In genomic region chr13:56554409-56554808, GRCm38 (mm10) we compare ENCODE assay signal across 9 mouse cellular contexts. TPM values are rescaled to one million over a fixed set of nuclear protein-coding genes. Genes with fewer than 3 reads are reported as not detected.
A peak's percentile ranks its signal among the peaks of the same experiment; 100 is the strongest.
DNase-seq lines count a peak whose midpoint lies in the region; ATAC-seq lines count a peak whose summit lies in the region.
"Had no signal": no experiment of that assay in that cellular context is flagged by ENCODE, and none has a peak within 500 bp of the region (broad histone marks: within the 10 kb centered on the region; RNA-seq: fewer than 3 reads in every experiment).

No protein-coding gene starts in this region.

- no peaks in the 10 kb centered on the region for H3K9me3 ChIP-seq in kidney, embryonic 16.5 days (ENCODE audit: low read length)
- no peaks in the 10 kb centered on the region for H3K9me3 ChIP-seq in forebrain, embryonic 13.5 days (replicated peaks)
- H3K9me3 ChIP-seq in neural tube, embryonic 15.5 days (replicated peaks), result no peaks in the 10 kb centered on the region
- H3K9me3 ChIP-seq: embryonic facial prominence, embryonic 13.5 days had no signal

- H3K9ac ChIP-seq in kidney, embryonic 16.5 days (replicated peaks; ENCODE audit: low read length), result no peak overlapping the region
- H3K9ac ChIP-seq in forebrain, embryonic 13.5 days, result no peak overlapping the region
- no peak overlapping the region for H3K9ac ChIP-seq in neural tube, embryonic 15.5 days (replicated peaks)
- H3K9ac ChIP-seq: embryonic facial prominence, embryonic 13.5 days had no signal

- no peak overlapping the region for H3K27ac ChIP-seq in kidney, embryonic 16.5 days (ENCODE audit: low read length)
- H3K27ac ChIP-seq in forebrain, embryonic 13.5 days, result no peak overlapping the region
- H3K27ac ChIP-seq in neural tube, embryonic 15.5 days (replicated peaks), result no peak overlapping the region
- H3K27ac ChIP-seq: embryonic facial prominence, embryonic 13.5 days had no signal

- peaks cover 11% of the 10 kb centered on the region for H3K4me1 ChIP-seq in kidney, embryonic 16.5 days (ENCODE audit: insufficient read depth, low read length)
- H3K4me1 ChIP-seq in forebrain, embryonic 13.5 days, result peaks cover 12% of the 10 kb centered on the region
- H3K4me1 ChIP-seq in neural tube, embryonic 15.5 days, result peaks cover 5% of the 10 kb centered on the region; the same call in 1 of the 2 replicates

- ATAC-seq in kidney, embryonic 16.5 days (ENCODE audit: low FRiP score, low TSS enrichment), result no peak; the same call in 1 of the 2 replicates
- peak; percentile 55 for ATAC-seq in forebrain, embryonic 13.5 days
- ATAC-seq in neural tube, embryonic 15.5 days (ENCODE audit: low FRiP score), result peak; percentile 38; the same call in 1 of the 2 replicates

- 19% methylated on average over 2 of the region's 2 CpGs for WGBS in kidney, embryonic 16.5 days
- 1% methylated on average over 2 of the region's 2 CpGs for WGBS in forebrain, embryonic 13.5 days
- 4% methylated on average over 2 of the region's 2 CpGs for WGBS in neural tube, embryonic 15.5 days

- no peaks in the 10 kb centered on the region for H3K27me3 ChIP-seq in kidney, embryonic 16.5 days (ENCODE audit: insufficient read depth, low read length)
- no peaks in the 10 kb centered on the region for H3K27me3 ChIP-seq in forebrain, embryonic 13.5 days
- no peaks in the 10 kb centered on the region for H3K27me3 ChIP-seq in neural tube, embryonic 15.5 days (replicated peaks)
- H3K27me3 ChIP-seq: embryonic facial prominence, embryonic 13.5 days had no signal

- no peak overlapping the region for H3K4me2 ChIP-seq in kidney, embryonic 16.5 days (replicated peaks; ENCODE audit: low read depth, low read length)
- no peak overlapping the region for H3K4me2 ChIP-seq in forebrain, embryonic 13.5 days
- H3K4me2 ChIP-seq in neural tube, embryonic 15.5 days, result no peak overlapping the region
- H3K4me2 ChIP-seq: embryonic facial prominence, embryonic 13.5 days had no signal

- no peak overlapping the region for H3K4me3 ChIP-seq in kidney, embryonic 16.5 days (ENCODE audit: low read length)
- no peak overlapping the region for H3K4me3 ChIP-seq in forebrain, embryonic 13.5 days
- H3K4me3 ChIP-seq in neural tube, embryonic 15.5 days (replicated peaks), result no peak overlapping the region
- H3K4me3 ChIP-seq: embryonic facial prominence, embryonic 13.5 days had no signal

- DNase-seq in kidney, postnatal 14 days, result peak; percentile 48
- DNase-seq in NIH3T3 (ENCODE audit: low read depth), result peak; percentile 57
- DNase-seq in left cerebral cortex, adult 11 months (ENCODE audit: low spot score), result peak; percentile 38
- no peak for DNase-seq in urinary bladder, postnatal 25 days (ENCODE audit: low spot score)
- no peak for DNase-seq in testis, postnatal 10 days (ENCODE audit: low spot score)

- no peaks in the 10 kb centered on the region for H3K36me3 ChIP-seq in kidney, embryonic 16.5 days (ENCODE audit: insufficient read depth, low read length)
- no peaks in the 10 kb centered on the region for H3K36me3 ChIP-seq in forebrain, embryonic 13.5 days (ENCODE audit: poor library complexity, severe bottlenecking)
- H3K36me3 ChIP-seq in neural tube, embryonic 15.5 days, result no peaks in the 10 kb centered on the region
- H3K36me3 ChIP-seq: embryonic facial prominence, embryonic 13.5 days had no signal

RNA-seq across cellular contexts. Expression of gene Lect2, which starts 6.1 kb away (rescaled TPM):
- 1.1 and 1.2 TPM in 2 replicates for polyA plus RNA-seq in kidney, embryonic 16.5 days (2015; fragmentation: Nextera tagmentation; extraction: Ambion mirVana)
- not detected in 2 replicates for polyA plus RNA-seq in forebrain, embryonic 13.5 days (2015; fragmentation: Nextera tagmentation; extraction: Ambion mirVana)
- 0.37 TPM in 1 of 2 replicates, not detected in the other for polyA plus RNA-seq in neural tube, embryonic 15.5 days (2015; fragmentation: Nextera tagmentation; extraction: Ambion mirVana)
- polyA plus RNA-seq: embryonic facial prominence, embryonic 13.5 days had no signal

RNA-seq across cellular contexts. Expression of gene Fbxl21, which starts 32.1 kb away (rescaled TPM):
- 2.0 and 2.8 TPM in 2 replicates for polyA plus RNA-seq in kidney, embryonic 16.5 days (2015; fragmentation: Nextera tagmentation; extraction: Ambion mirVana)
- 1.8 and 1.9 TPM in 2 replicates for polyA plus RNA-seq in forebrain, embryonic 13.5 days (2015; fragmentation: Nextera tagmentation; extraction: Ambion mirVana)
- 3.0 and 4.4 TPM in 2 replicates for polyA plus RNA-seq in neural tube, embryonic 15.5 days (2015; fragmentation: Nextera tagmentation; extraction: Ambion mirVana)

RNA-seq across cellular contexts. Expression of gene Tgfbi, which starts 54.9 kb away (rescaled TPM):
- 133 and 135 TPM in 2 replicates for polyA plus RNA-seq in kidney, embryonic 16.5 days (2015; fragmentation: Nextera tagmentation; extraction: Ambion mirVana)
- polyA plus RNA-seq in forebrain, embryonic 13.5 days (2015; fragmentation: Nextera tagmentation; extraction: Ambion mirVana), result 4.8 and 6.9 TPM in 2 replicates
- 7.7 and 26.4 TPM in 2 replicates for polyA plus RNA-seq in neural tube, embryonic 15.5 days (2015; fragmentation: Nextera tagmentation; extraction: Ambion mirVana)

Comparison
In these comparisons a context has a peak if more than half of its experiments do, and no peak if none do; other contexts are left out.
1. DNase-seq: peak in kidney, postnatal 14 days (single experiment), NIH3T3 (single experiment) and left cerebral cortex, adult 11 months (single experiment); none in urinary bladder, postnatal 25 days (single experiment) and testis, postnatal 10 days (single experiment).